Mouse (Mus musculus) CH12.LX (cell line): ENCODE results near the gene Mrpl18. TPM values are rescaled to one million over a fixed set of nuclear protein-coding genes. Genes with fewer than 3 reads are reported as not detected.
"Not testable (repeated sequence)": the region's sequence is repeated elsewhere in the genome, so short reads cannot be mapped to it uniquely, and the experiment has no call there.

Source experiments
- DNase-seq: peaks from one replicate; pipeline ENCODE4 v3.0.0-alpha.2; 2013; ENCODE audit errors: extremely low read depth
- H3K27ac ChIP-seq: 2 replicates; pipeline ENCODE4 v1.5.1; 2012; ENCODE audit warnings: low read depth, mild to moderate bottlenecking, control low read depth, moderate library complexity; ENCODE audit not compliant: insufficient read depth
- H3K27me3 ChIP-seq: replicated peaks from 2 replicates; pipeline ENCODE3; 2012; ENCODE audit warnings: inconsistent platforms
- H3K36me3 ChIP-seq, 2 experiments: replicated peaks in 1 of 2; 2 replicates each; pipeline versions ENCODE3 to v1.6.1; 2012; ENCODE audit warnings: inconsistent platforms in 1 of 2, low read length in 1 of 2, mild to moderate bottlenecking in 1 of 2, mixed read lengths in 1 of 2, moderate library complexity in 1 of 2; ENCODE audit not compliant: control insufficient read depth in 1 of 2, insufficient read depth in 1 of 2
- H3K4me1 ChIP-seq, 2 experiments: 2 replicates each; pipeline ENCODE4 v1.6.1; 2012; ENCODE audit warnings: inconsistent platforms in 1 of 2, moderate library complexity in 1 of 2; ENCODE audit not compliant: insufficient read depth in 2 of 2, control insufficient read depth in 1 of 2
- H3K4me2 ChIP-seq: 2 replicates; pipeline ENCODE4 v1.6.1; 2012; ENCODE audit warnings: low read depth, mild to moderate bottlenecking, control low read depth; ENCODE audit not compliant: poor library complexity, insufficient read depth, severe bottlenecking
- H3K4me3 ChIP-seq, 3 experiments: fragments of 150-350 bp in 1 of 3; sonication (generic) in 1 of 3; replicated peaks in 1 of 3; 2 replicates each; pipeline versions ENCODE3 to v1.5.1; 2011 to 2012; ENCODE audit warnings: low read depth in 2 of 3, low read length in 2 of 3, mild to moderate bottlenecking in 2 of 3, moderate library complexity in 2 of 3, control low read depth in 1 of 3, improper control_type of control experiment in 1 of 3, inconsistent platforms in 1 of 3, mixed read lengths in 1 of 3; ENCODE audit not compliant: poor library complexity in 1 of 3
- H3K79me2 ChIP-seq: replicated peaks from 2 replicates; pipeline ENCODE4 v1.6.1; 2012; ENCODE audit warnings: mild to moderate bottlenecking, moderate library complexity; ENCODE audit not compliant: control insufficient read depth, poor library complexity, insufficient read depth, severe bottlenecking; ENCODE audit errors: extremely low read depth
- H3K9ac ChIP-seq: 2 replicates; pipeline ENCODE4 v1.6.1; 2012; ENCODE audit warnings: low read depth, mild to moderate bottlenecking, control low read depth, moderate library complexity; ENCODE audit not compliant: insufficient read depth
- H3K9me3 ChIP-seq: replicated peaks from 2 replicates; pipeline ENCODE3; 2012; ENCODE audit warnings: low read length, inconsistent platforms, mixed read lengths
- BHLHE40 ChIP-seq: IDR thresholded peaks from 2 replicates; pipeline ENCODE4 v1.6.1; 2011; ENCODE audit warnings: mild to moderate bottlenecking, low read depth, low read length, improper control_type of control experiment
- ETS1 ChIP-seq: conservative IDR thresholded peaks from 2 replicates; pipeline ENCODE4 v1.6.1; 2012; ENCODE audit warnings: low read depth, mild to moderate bottlenecking, inconsistent platforms, low read length, improper control_type of control experiment, moderate library complexity
- JUND ChIP-seq: conservative IDR thresholded peaks from 2 replicates; pipeline ENCODE4 v1.6.1; 2011; ENCODE audit warnings: low read depth, low read length, improper control_type of control experiment
- KAT2A ChIP-seq: IDR thresholded peaks from 2 replicates; pipeline ENCODE4 v1.6.1; 2012; ENCODE audit warnings: low read length, improper control_type of control experiment, inconsistent platforms; ENCODE audit not compliant: insufficient replicate concordance
- MAX ChIP-seq: IDR thresholded peaks from 2 replicates; pipeline ENCODE4 v1.6.1; 2011; ENCODE audit warnings: low read length, improper control_type of control experiment
- MEF2A ChIP-seq: IDR thresholded peaks from 2 replicates; pipeline ENCODE4 v1.6.1; 2014; ENCODE audit warnings: low read depth, mild to moderate bottlenecking, inconsistent platforms, low read length, improper control_type of control experiment, borderline replicate concordance
- MXI1 ChIP-seq: IDR thresholded peaks from 2 replicates; pipeline ENCODE4 v1.6.1; 2011; ENCODE audit warnings: mild to moderate bottlenecking, low read depth, low read length, improper control_type of control experiment
- NRF1 ChIP-seq: IDR thresholded peaks from 2 replicates; pipeline ENCODE4 v1.6.1; 2014; ENCODE audit warnings: low read depth, mild to moderate bottlenecking, inconsistent platforms, low read length, improper control_type of control experiment, moderate library complexity
- PAX5 ChIP-seq: IDR thresholded peaks from 2 replicates; pipeline ENCODE4 v1.6.1; 2012; ENCODE audit warnings: low read length, inconsistent platforms, mixed read lengths
- POLR2A ChIP-seq: IDR thresholded peaks from 2 replicates; pipeline ENCODE4 v1.6.1; 2011; ENCODE audit warnings: low read depth, mild to moderate bottlenecking, improper control_type of control experiment, low read length
- POLR2AphosphoS2 ChIP-seq: IDR thresholded peaks from 2 replicates; pipeline ENCODE4 v1.6.1; 2011; ENCODE audit warnings: low read depth, low read length, improper control_type of control experiment
- RAD21 ChIP-seq: IDR thresholded peaks from 2 replicates; pipeline ENCODE4 v1.6.1; 2011; ENCODE audit warnings: low read depth, mild to moderate bottlenecking, low read length, improper control_type of control experiment, moderate library complexity
- RCOR1 ChIP-seq: conservative IDR thresholded peaks from 2 replicates; pipeline ENCODE4 v1.6.1; 2012; ENCODE audit warnings: low read depth, mild to moderate bottlenecking, inconsistent platforms, low read length, improper control_type of control experiment
- SIN3A ChIP-seq: IDR thresholded peaks from 2 replicates; pipeline ENCODE4 v1.6.1; 2012; ENCODE audit warnings: low read length, improper control_type of control experiment, inconsistent platforms
- SMC3 ChIP-seq: IDR thresholded peaks from 2 replicates; pipeline ENCODE4 v1.6.1; 2011; ENCODE audit warnings: low read depth, low read length, improper control_type of control experiment
- UBTF ChIP-seq: IDR thresholded peaks from 2 replicates; pipeline ENCODE4 v1.6.1; 2012; ENCODE audit warnings: low read depth, mild to moderate bottlenecking, inconsistent platforms, low read length, improper control_type of control experiment, moderate library complexity
- USF1 ChIP-seq: IDR thresholded peaks from 2 replicates; pipeline ENCODE4 v1.6.1; 2014; ENCODE audit warnings: low read depth, mild to moderate bottlenecking, inconsistent platforms, low read length, improper control_type of control experiment
- USF2 ChIP-seq: conservative IDR thresholded peaks from 2 replicates; pipeline ENCODE4 v1.6.1; 2011; ENCODE audit warnings: low read depth, low read length, improper control_type of control experiment
- ZKSCAN1 ChIP-seq: IDR thresholded peaks from 2 replicates; pipeline ENCODE4 v1.6.1; 2012; ENCODE audit warnings: low read depth, inconsistent platforms, low read length, improper control_type of control experiment, borderline replicate concordance
- dilution Hi-C: fragments of 300-500 bp; cut with MboI; formaldehyde crosslinking; loops from 2 replicates; pipeline ENCODE4 v1.14.3; 2020; ENCODE audit warnings: low sequenced_read_pairs; ENCODE audit not compliant: extremely low pct_unique_long_range_greater_than_20kb, extremely low pct_ligation_motif_present
- in situ Hi-C: fragments of 300-500 bp; cut with MboI; formaldehyde crosslinking; loops from 3 replicates; pipeline ENCODE4 v1.14.3; 2019; ENCODE audit warnings: low sequenced_read_pairs, low pct_ligation_motif_present, low pct_unique_long_range_greater_than_20kb, mixed read lengths
- polyA plus RNA-seq: library from polyadenylated mRNA; unstranded; fragments of >175 nt; gene quantifications from 2 replicates; pipeline ENCODE4 v1.2.1, GENCODE M21; 2012; ENCODE audit warnings: low read depth; ENCODE audit not compliant: insufficient read length
- total RNA-seq, 2 experiments: library from RNA; depleted of rRNA; stranded (reverse); fragments of 300-350 nt in 1 of 2; fragments of >200 nt in 1 of 2; gene quantifications; 2 replicates each; pipeline ENCODE4 v1.2.3; 2012 to 2014

Gene Mrpl18
- total and polyA plus RNA-seq, 3 experiments = 132 to 197 (median 150) TPM

DNA sequence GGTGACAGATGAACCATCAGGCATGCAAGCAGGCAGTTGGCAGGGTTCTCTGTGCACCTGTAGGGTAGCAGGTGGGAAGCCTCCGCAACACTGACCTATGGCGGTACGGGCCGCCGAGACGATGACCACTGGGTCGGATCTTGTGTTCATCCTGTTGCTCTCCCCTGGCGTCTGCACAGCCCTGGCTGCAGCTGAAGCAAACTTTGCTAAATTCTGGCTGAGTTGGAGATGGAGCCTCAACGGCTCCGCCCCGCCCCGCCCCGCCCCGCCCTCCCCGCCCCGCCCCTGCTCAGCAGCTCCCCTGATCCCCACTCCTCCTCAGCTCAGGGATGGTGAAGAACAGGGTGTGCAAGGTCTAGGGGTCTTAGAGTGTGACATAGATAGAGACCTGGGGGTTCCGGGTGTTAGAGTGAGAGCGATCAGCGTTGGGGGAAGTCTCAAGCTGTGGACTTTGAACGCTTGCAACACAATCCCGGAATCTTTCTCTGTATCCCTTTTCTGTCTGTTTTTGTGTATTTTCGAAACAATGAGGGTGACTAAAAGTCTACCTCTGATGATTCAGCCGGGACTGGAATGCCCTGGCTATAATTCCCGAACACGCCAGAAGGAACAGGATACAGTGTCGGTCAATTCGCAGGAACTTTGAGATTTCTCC lies 24.1 kb upstream of the Mrpl18 start, which contains the start of gene Acat3:
Gene Acat3, minus strand, starts transcription at position 450 of the 655 bp plus-strand sequence.
- Histone ChIP-seq H3K4me3 (no peak within 1 kb of the TSS), H3K27me3 (no peaks in the 10 kb centered on the region), H3K79me2 (no peaks in the 10 kb centered on the region), H3K9ac (no peak within 1 kb of the TSS), H3K9me3 (no peaks in the 10 kb centered on the region), H3K4me2 (no peak within 1 kb of the TSS)
- DNase-seq = no peak
- in situ Hi-C loops = no loop called here
- TF ChIP-seq RAD21 = no peak
- TF ChIP-seq SIN3A = no peak
- no peak for TF ChIP-seq PAX5
- TF ChIP-seq, all 38 proteins: peak for 0
- no peaks in the 10 kb centered on the region for H3K4me1 ChIP-seq
- H3K36me3 ChIP-seq = peaks cover 18 to 40% of the 10 kb centered on the region in 2 experiments
- dilution Hi-C loops = no loop called here
- no peak within 1 kb of the TSS for H3K27ac ChIP-seq

GRCm38 (mm10) chr17:12939377-12940148 lies 23.4 kb upstream of the Mrpl18 start:
- H3K27me3 ChIP-seq, H3K79me2 ChIP-seq, dilution Hi-C loops, H3K4me2 ChIP-seq, H3K9ac ChIP-seq, H3K27ac ChIP-seq, H3K4me1 ChIP-seq, in situ Hi-C loops, H3K9me3 ChIP-seq, H3K4me3 ChIP-seq, DNase-seq: not testable (repeated sequence)
- peaks cover 15 to 33% of the 10 kb centered on the region in 2 experiments for H3K36me3 ChIP-seq

GRCm38 (mm10) chr17:12938077-12938476 lies 21.9 kb upstream of the Mrpl18 start:
- Histone ChIP-seq H3K36me3 (peaks cover 6 to 21% of the 10 kb centered on the region in 2 experiments), H3K9me3 (no peaks in the 10 kb centered on the region), H3K4me2 (no peak overlapping the region), H3K27ac (no peak overlapping the region), H3K79me2 (no peaks in the 10 kb centered on the region), H3K4me1 (no peaks in the 10 kb centered on the region), H3K4me3 (no peak overlapping the region), H3K9ac (no peak overlapping the region), H3K27me3 (no peaks in the 10 kb centered on the region)
- in situ Hi-C loops = no loop called here
- TF ChIP-seq POLR2AphosphoS2 (no peak), SMC3 (no peak), POLR2A (no peak), BHLHE40 (no peak), USF2 (no peak), ETS1 (no peak), RCOR1 (no peak), JUND (no peak), USF1 (no peak), KAT2A (no peak), ZKSCAN1 (no peak), MEF2A (no peak), PAX5 (no peak), RAD21 (no peak), UBTF (no peak), MXI1 (no peak), NRF1 (no peak), MAX (no peak)
- dilution Hi-C loops = no loop called here
- no peak for DNase-seq
